Mouse (Mus musculus) neural tube, embryonic 15.5 days (tissue): Measurements from ENCODE around the gene Chmp2a. TPM values are rescaled to one million over a fixed set of nuclear protein-coding genes. Genes with fewer than 3 reads are reported as not detected.

Experiments used
- ATAC-seq: fragments of 200-750 bp; cut with Nextera tagmentation; 2 replicates; pipeline ENCODE4 v1.8.0; 2017; ENCODE audit warnings: mild to moderate bottlenecking, moderate TSS enrichment, moderate library complexity; ENCODE audit not compliant: low FRiP score
- H3K27ac ChIP-seq: fragments of 300-500 bp; sonication (generic); replicated peaks from 2 replicates; pipeline ENCODE4 v1.5.1; 2015; ENCODE audit warnings: mild to moderate bottlenecking, inconsistent platforms
- H3K27me3 ChIP-seq: fragments of 300-500 bp; sonication (generic); replicated peaks from 2 replicates; pipeline ENCODE4 v1.6.1; 2015; ENCODE audit warnings: inconsistent platforms
- H3K36me3 ChIP-seq: fragments of 300-500 bp; sonication (generic); 2 replicates; pipeline ENCODE4 v1.6.1; 2015; ENCODE audit warnings: inconsistent platforms
- H3K4me1 ChIP-seq: fragments of 300-500 bp; sonication (generic); 2 replicates; pipeline ENCODE4 v1.6.1; 2015; ENCODE audit warnings: inconsistent platforms
- H3K4me2 ChIP-seq: fragments of 300-500 bp; sonication (generic); 2 replicates; pipeline ENCODE4 v1.6.1; 2015; ENCODE audit warnings: inconsistent platforms, mild to moderate bottlenecking, moderate library complexity
- H3K4me3 ChIP-seq: fragments of 300-500 bp; sonication (generic); replicated peaks from 2 replicates; pipeline ENCODE4 v1.5.1; 2015; ENCODE audit warnings: mild to moderate bottlenecking, inconsistent platforms
- H3K9ac ChIP-seq: fragments of 300-500 bp; sonication (generic); replicated peaks from 2 replicates; pipeline ENCODE4 v1.6.1; 2015; ENCODE audit warnings: mild to moderate bottlenecking, inconsistent platforms
- H3K9me3 ChIP-seq: fragments of 300-500 bp; sonication (generic); replicated peaks from 2 replicates; pipeline ENCODE4 v1.6.1; 2016; ENCODE audit warnings: inconsistent platforms
- WGBS: fragments of 180-500 bp; shearing (Covaris S2); methylation state at CpG from one replicate; pipeline ENCODE4 v1.1.7; 2015; ENCODE audit warnings: mixed read lengths; 5-methylcytosine and 5-hydroxymethylcytosine counted together
- polyA plus RNA-seq: library from polyadenylated mRNA; unstranded; fragments of >200 nt; fragmentation: Nextera tagmentation; extraction: Ambion mirVana; gene quantifications from 2 replicates; pipeline ENCODE4 v1.2.1, GENCODE M21; 2015

Chmp2a gene
- polyA plus RNA-seq, 1 experiment from 2014 or later, result 170 TPM

GRCm38 (mm10) chr7:13043445-13044253, 9.0 kb upstream of the Chmp2a start:
- H3K9ac ChIP-seq, result peak overlapping the region; percentile 67
- H3K9me3 ChIP-seq, result no peaks in the 10 kb centered on the region
- no peaks in the 10 kb centered on the region for H3K36me3 ChIP-seq
- peaks cover 27% of the 10 kb centered on the region for H3K4me1 ChIP-seq
- ATAC-seq, result peak; percentile 66
- WGBS, result 4% methylated on average over 88 of the region's 88 CpGs
- peaks cover 50% of the 10 kb centered on the region for H3K27me3 ChIP-seq
- peak overlapping the region; percentile 53 for H3K4me3 ChIP-seq
- peak overlapping the region; percentile 97 for H3K4me2 ChIP-seq
- peak overlapping the region; percentile 81 for H3K27ac ChIP-seq

- H3K9me3 ChIP-seq, result no peaks in the 10 kb centered on the region
- peak; percentile 1; the same call in 1 of the 2 replicates for ATAC-seq
- H3K9ac ChIP-seq, result peak overlapping the region; percentile 67; the same call in 1 of the 2 replicates
- peaks cover 50% of the 10 kb centered on the region for H3K27me3 ChIP-seq
- H3K4me3 ChIP-seq, result peak overlapping the region; percentile 53
- 35% methylated on average over 16 of the region's 16 CpGs for whole genome bisulfite sequencing
- peaks cover 30% of the 10 kb centered on the region for H3K4me1 ChIP-seq
- H3K27ac ChIP-seq, result no peak overlapping the region
- H3K4me2 ChIP-seq, result peak overlapping the region; percentile 97
- H3K36me3 ChIP-seq, result no peaks in the 10 kb centered on the region
Observed at GRCm38 (mm10) chr7:13043120-13043444, 8.5 kb upstream of the Chmp2a start.

- WGBS, result 83% methylated on average over 6 of the region's 6 CpGs
- Histone ChIP-seq H3K4me3 (no peak overlapping the region), H3K9me3 (no peaks in the 10 kb centered on the region), H3K27me3 (peaks cover 50% of the 10 kb centered on the region), H3K4me2 (no peak overlapping the region), H3K9ac (no peak overlapping the region), H3K36me3 (no peaks in the 10 kb centered on the region), H3K4me1 (peaks cover 30% of the 10 kb centered on the region), H3K27ac (no peak overlapping the region)
- ATAC-seq, result no peak
Observed at GRCm38 (mm10) chr7:13042511-13042910, 7.9 kb upstream of the Chmp2a start.

GRCm38 (mm10) chr7:13041256-13041655, 6.6 kb upstream of the Chmp2a start:
- H3K27me3 ChIP-seq, result peaks cover 50% of the 10 kb centered on the region

GRCm38 (mm10) chr7:13039181-13039580, 4.6 kb upstream of the Chmp2a start:
- H3K4me2 ChIP-seq, result peak overlapping the region; percentile 74
- no peak for ATAC-seq
- peaks cover 49% of the 10 kb centered on the region for H3K4me1 ChIP-seq
- H3K27ac ChIP-seq, result peak overlapping the region; percentile 100
- peak overlapping the region; percentile 82; the same call in 1 of the 2 replicates for H3K4me3 ChIP-seq
- WGBS, result 91% methylated on average over 1 of the region's 1 CpGs
- peak overlapping the region; percentile 100 for H3K9ac ChIP-seq
- H3K36me3 ChIP-seq, result peaks cover 17% of the 10 kb centered on the region
- H3K27me3 ChIP-seq, result peaks cover 35% of the 10 kb centered on the region
- H3K9me3 ChIP-seq, result no peaks in the 10 kb centered on the region

More at GRCm38 (mm10) chr7:13041256-13041655, 6.6 kb upstream of the Chmp2a start:
- Histone ChIP-seq H3K9ac (no peak overlapping the region; the same call in 1 of the 2 replicates), H3K4me2 (no peak overlapping the region), H3K36me3 (peaks cover 2% of the 10 kb centered on the region), H3K4me3 (no peak overlapping the region), H3K9me3 (no peaks in the 10 kb centered on the region), H3K4me1 (peaks cover 39% of the 10 kb centered on the region), H3K27ac (no peak overlapping the region)
- WGBS, result 76% methylated on average over 1 of the region's 1 CpGs
- ATAC-seq, result no peak

- peak overlapping the region; percentile 74 for H3K4me2 ChIP-seq
- peak overlapping the region; percentile 82 for H3K4me3 ChIP-seq
- peaks cover 33% of the 10 kb centered on the region for H3K27me3 ChIP-seq
- 21% methylated on average over 15 of the region's 15 CpGs for whole genome bisulfite sequencing
- H3K36me3 ChIP-seq, result peaks cover 17% of the 10 kb centered on the region
- no peak for ATAC-seq
- no peaks in the 10 kb centered on the region for H3K9me3 ChIP-seq
- peaks cover 49% of the 10 kb centered on the region for H3K4me1 ChIP-seq
- H3K9ac ChIP-seq, result peak overlapping the region; percentile 100
- H3K27ac ChIP-seq, result peak overlapping the region; percentile 100
Observed at GRCm38 (mm10) chr7:13038621-13039169, 4.1 kb upstream of the Chmp2a start.

GRCm38 (mm10) chr7:13037901-13038555, 3.4 kb upstream of the Chmp2a start, which contains the start of gene Ube2m:
Ube2m (minus strand) TSS chr7:13038275.
- ATAC-seq, result peak; percentile 90
- H3K4me3 ChIP-seq, result peak within 1 kb of the TSS; percentile 82
- peaks cover 18% of the 10 kb centered on the region for H3K36me3 ChIP-seq

GRCm38 (mm10) chr7:13037366-13037765, 2.8 kb upstream of the Chmp2a start:
- peaks cover 24% of the 10 kb centered on the region for H3K36me3 ChIP-seq
- peak overlapping the region; percentile 100 for H3K27ac ChIP-seq
- peak overlapping the region; percentile 74 for H3K4me2 ChIP-seq
- peak overlapping the region; percentile 100 for H3K9ac ChIP-seq
- peaks cover 55% of the 10 kb centered on the region for H3K4me1 ChIP-seq
- H3K9me3 ChIP-seq, result no peaks in the 10 kb centered on the region
- peaks cover 21% of the 10 kb centered on the region for H3K27me3 ChIP-seq
- WGBS, result under 1% methylated on average over 31 of the region's 33 CpGs
- peak overlapping the region; percentile 82 for H3K4me3 ChIP-seq
- no peak for ATAC-seq

More at GRCm38 (mm10) chr7:13037901-13038555, 3.4 kb upstream of the Chmp2a start, which contains the start of gene Ube2m:
- peak within 1 kb of the TSS; percentile 74 for H3K4me2 ChIP-seq
- peaks cover 49% of the 10 kb centered on the region for H3K4me1 ChIP-seq
- 0% methylated on average over 63 of the region's 65 CpGs for WGBS
- H3K9me3 ChIP-seq, result no peaks in the 10 kb centered on the region
- peak within 1 kb of the TSS; percentile 100 for H3K27ac ChIP-seq
- peak within 1 kb of the TSS; percentile 100 for H3K9ac ChIP-seq
- H3K27me3 ChIP-seq, result peaks cover 28% of the 10 kb centered on the region

- H3K36me3 ChIP-seq, result peaks cover 30% of the 10 kb centered on the region
- peak overlapping the region; percentile 74 for H3K4me2 ChIP-seq
- peak overlapping the region; percentile 100 for H3K9ac ChIP-seq
- H3K9me3 ChIP-seq, result no peaks in the 10 kb centered on the region
- 46% methylated on average over 4 of the region's 4 CpGs for WGBS
- H3K4me1 ChIP-seq, result peaks cover 56% of the 10 kb centered on the region
- H3K27me3 ChIP-seq, result peaks cover 15% of the 10 kb centered on the region
- no peak for ATAC-seq
- peak overlapping the region; percentile 82 for H3K4me3 ChIP-seq
- H3K27ac ChIP-seq, result peak overlapping the region; percentile 100
Observed at GRCm38 (mm10) chr7:13036806-13037205, 2.2 kb upstream of the Chmp2a start.

GRCm38 (mm10) chr7:13035211-13035855, 726 bp upstream of the Chmp2a start:
- 0 out of 2 replicates have a peak, but pooled peaks cover under 1% of the 10 kb centered on the region for H3K27me3 ChIP-seq
- H3K4me3 ChIP-seq, result peak overlapping the region; percentile 62
- 82% methylated on average over 17 of the region's 17 CpGs for WGBS
- H3K4me2 ChIP-seq, result peak overlapping the region; percentile 93
- peak overlapping the region; percentile 30; the same call in 1 of the 2 replicates for H3K9ac ChIP-seq
- peaks cover 45% of the 10 kb centered on the region for H3K36me3 ChIP-seq
- H3K4me1 ChIP-seq, result peaks cover 56% of the 10 kb centered on the region
- no peak for ATAC-seq
- no peaks in the 10 kb centered on the region for H3K9me3 ChIP-seq
- peak overlapping the region; percentile 96; the same call in 1 of the 2 replicates for H3K27ac ChIP-seq
